Mouse (Mus musculus) cerebellum, adult 9-11 months (tissue): ENCODE results near the gene Folr1.

Experiments used
- DNase-seq: peaks from one replicate; pipeline ENCODE4 v3.0.0; 2022

Gene Folr1

DNA sequence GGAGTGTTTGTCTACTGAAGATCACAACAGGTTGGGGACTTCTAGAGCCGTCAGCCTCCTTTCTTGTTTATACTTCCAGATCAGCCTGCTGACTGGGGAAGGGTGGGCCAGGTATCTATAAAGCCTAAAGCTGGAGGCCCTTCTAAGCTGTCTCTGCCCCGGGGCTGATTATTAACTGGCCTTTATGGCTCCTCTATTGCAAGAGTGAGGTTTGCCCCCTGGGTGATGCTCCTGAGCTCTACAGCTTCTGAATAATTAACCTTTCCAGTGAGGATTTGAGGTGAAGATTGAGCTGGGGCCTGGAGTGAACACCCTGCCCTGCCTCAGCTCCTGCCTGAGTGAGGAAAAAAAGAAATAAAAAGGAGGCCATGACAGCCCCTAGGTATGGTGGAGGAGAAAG, at the start of gene Folr1:
Gene Folr1, minus strand, starts transcription at position 160 of the 400 bp plus-strand sequence.
- no peak for DNase-seq

DNA sequence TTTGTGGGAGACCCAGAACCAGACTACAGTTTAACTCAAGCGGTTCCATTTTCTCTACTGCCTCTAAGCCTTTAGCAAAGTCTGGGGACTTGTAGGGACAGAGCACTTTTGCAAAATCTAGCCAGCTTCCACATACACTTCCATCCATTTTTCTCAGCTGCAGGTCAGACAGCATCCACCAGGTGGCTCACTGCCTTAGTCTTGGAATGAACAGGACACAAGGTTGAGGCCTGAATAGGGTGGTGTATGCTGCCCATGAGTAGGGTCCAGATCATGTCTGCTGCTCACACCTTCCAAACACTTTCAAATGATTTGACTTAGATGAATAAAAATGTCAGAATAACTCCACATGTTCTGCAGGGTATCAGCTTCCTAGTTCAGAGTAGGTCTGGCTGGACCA, 47.5 kb upstream of the Folr1 start:
- DNase-seq, result peak; percentile 49

DNA sequence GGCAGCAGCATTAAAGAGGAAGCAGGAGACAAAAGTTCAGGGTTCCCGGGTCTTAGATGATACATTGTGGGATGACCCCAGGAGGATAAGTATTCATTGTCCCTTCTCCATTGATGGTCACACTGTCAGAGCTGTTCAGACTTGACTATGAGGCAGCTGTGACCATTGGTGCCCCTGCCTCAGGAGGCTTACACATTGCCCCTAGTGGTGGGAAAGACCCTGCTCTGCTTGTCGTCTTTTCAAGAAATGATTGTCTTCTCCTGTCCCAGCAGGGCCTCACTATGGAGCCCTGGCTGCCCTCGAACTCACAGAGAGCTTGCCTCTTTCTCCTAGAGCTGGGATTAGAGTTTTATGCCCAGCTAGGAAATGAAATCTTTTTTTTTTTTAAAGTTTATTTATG, 41.4 kb upstream of the Folr1 start:
- peak; percentile 13 for DNase-seq

DNA sequence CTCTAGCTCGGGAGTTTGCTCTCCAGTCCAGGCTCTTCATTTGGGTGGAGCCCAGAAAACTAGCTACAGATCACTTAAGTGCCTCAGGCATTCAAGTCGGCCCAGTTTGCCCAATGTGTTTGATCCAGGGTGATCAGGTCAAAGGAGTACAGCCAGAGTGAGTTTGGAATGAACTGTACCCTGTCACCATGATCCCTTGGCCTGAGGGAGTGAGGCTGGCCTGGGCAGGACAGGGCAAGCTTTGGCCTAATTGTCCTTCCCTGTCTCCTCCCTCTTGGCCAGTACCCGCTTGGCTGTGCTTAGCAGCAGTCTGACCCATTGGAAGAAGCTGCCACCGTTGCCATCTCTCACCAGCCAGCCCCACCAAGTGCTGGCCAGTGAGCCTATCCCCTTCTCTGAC, 39.5 kb upstream of the Folr1 start:
- DNase-seq, result peak; percentile 25

DNA sequence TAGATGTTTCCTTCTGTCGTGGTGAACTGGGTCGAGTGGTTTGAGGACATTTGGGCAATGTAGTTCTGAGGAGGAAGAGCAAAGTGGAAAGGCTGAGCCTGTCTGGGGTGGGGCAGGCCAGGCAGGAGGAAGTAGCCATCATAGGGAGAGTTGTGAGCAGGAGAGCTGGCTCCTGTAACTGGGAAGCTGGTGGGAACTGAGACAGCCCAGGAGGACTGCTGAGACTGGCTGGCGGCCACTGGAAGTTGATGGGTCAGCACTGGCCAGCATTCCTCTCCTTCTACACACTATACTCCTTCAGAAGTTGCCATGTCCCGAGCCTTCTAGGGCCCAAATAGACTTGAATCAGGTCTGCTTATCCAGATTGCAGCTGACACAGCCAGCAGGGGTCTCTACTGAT, 37.8 kb upstream of the Folr1 start:
- peak; percentile 24 for DNase-seq

DNA sequence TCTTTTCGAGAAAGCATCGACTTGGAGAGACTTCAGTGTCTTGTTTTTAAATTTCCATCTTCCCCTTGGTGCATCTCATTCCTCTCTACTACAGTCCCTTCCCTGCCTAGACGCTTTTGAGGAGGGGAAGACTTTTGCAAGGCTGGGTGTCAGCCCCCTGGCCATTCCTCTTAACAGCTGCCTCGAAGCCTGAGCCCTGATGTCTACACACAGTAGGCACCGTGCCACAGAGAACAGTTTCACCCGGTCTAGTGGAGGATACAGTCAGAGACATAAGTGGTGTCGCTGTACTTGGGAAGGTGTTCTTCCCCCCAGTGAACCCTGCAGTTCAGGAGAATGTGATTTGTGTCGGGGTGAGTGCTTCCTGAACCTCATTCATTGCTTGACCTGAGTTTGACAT, 36.1 kb upstream of the Folr1 start:
- DNase-seq, result peak; percentile 60

DNA sequence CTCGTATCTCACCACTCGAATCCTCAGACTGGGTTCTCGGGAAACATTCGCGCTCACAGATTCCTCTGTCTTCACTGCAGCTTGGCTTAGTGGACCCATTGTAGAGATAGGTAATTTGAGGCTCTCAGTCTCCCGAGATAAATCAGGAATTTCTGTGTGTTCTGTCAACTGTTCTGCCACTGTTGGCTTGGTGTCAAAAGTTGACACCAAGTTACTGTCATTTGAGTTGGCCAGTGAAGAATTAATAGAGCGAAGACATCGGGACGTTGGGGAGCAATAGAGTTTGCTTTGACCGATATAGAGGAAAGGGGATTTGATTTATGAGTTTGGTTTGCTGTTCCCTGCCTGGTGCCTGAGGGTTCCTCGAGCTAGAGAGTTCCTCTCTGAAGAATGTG, 35.7 kb upstream of the Folr1 start, which contains the start of gene Tomt:
Gene Tomt, minus strand, starts transcription at position 73 of the 395 bp plus-strand sequence.
- DNase-seq, result no peak

DNA sequence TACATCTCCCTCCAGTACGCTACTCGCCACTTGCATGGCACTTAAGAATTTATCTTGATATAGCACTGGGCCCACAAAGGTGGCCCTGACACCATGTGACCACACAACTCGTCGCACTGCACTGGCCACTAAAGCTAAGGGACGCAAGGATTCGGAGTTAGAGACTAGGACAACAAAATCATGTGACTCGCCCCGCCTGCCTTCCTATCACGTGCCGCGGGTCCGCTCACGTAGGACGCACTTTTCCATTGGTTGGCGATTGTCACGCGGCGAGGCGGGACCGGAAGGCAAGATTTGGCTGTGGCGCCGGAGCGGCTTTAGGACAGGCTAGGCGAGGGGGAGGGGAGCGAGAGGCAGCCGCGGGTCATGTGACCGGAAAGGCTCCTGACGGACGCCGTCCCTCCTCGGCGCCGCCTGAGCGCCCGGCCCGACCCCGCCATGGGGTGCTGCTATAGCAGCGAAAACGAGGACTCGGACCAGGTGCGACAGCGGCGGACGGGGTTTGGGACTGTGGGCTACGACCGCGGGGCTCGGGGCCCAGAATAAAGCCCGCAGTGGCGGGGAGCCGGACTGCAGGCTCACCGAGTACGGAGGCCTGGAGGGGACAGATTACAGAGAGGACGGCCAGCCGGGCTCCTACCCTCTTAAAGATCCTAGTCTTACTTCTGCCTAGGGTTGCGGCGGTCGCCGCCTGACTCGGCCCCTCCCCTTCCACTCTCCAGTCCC, 35.1 kb upstream of the Folr1 start, which contains the start of gene Lamtor1:
Gene Lamtor1, plus strand, starts transcription at position 344 of the 726 bp plus-strand sequence.
- peak; percentile 100 for DNase-seq

DNA sequence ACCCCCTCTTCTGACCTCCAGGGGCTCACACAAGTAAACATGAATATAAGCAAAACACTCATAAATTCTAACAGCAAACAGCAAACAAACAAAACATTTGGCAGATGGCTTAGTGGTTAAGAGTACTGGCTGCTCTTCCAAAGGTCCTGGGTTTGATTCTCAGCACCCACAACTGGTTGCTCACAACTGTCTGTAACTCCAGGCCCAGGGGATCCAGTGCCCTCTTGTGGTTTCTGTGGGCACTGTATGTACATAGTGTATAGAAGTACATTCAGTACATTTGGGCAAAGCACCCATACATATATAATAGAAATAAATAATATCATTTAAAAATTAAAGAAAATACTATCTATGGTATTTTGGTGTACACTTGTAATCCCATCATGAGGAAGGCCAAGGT, 32.3 kb upstream of the Folr1 start:
- DNase-seq, result peak; percentile 24

DNA sequence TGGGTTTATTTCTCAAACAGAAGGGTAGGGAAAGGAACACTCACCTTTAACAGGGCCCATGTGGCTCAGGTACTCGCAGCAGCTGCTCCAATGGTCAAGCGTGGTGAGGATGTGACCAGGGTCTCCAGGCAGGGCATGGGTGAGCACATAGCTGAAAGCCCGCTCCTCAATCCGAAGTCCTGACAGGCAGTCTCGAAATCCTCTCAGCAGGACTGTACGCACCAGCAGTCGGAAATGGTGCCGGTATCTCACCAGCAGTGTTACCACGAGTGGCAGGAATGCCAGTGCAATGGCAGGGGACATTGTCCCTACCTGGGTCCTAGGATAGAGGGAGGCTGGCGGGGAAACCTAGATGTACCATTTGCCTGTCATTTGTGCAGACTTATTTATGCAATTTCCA, 31.4 kb upstream of the Folr1 start:
- DNase-seq, result peak; percentile 25

DNA sequence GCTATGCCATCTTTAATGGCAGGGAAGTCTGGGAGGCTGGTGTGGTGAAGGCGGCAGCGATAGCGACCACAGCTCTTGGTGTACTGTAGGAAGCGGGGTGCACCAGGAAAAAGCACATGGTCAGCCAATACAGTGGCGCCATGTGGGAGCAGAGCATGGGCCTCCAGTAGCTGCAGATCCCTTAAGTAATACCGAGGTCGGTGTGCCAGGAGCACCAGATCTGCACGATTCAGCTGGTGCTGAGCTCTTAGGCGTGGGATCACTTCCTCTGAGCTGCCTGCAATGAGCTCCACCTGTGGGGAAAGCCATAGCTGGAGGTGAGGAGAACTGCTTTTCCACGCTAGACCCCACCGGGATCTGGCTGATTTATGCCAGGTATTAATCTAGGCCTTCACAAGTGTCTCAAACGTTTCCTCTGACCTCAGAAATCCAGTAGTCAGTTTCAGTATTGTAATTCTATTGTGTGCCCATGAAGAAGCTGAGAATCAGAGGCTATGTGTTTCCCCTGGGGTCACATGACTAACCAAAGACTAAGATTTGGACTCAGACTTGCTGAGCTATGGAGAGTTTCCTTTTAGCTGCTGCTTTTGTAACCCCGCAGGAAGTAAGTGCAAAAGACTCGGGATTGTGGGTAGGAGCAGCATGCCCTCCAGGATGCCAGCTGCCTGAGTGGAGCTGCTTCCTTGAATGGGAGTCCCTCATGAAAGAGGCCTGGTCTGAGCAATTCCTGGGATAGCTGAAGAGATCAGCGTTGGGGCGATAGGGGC, 29.9 kb upstream of the Folr1 start:
- peak; percentile 32 for DNase-seq

DNA sequence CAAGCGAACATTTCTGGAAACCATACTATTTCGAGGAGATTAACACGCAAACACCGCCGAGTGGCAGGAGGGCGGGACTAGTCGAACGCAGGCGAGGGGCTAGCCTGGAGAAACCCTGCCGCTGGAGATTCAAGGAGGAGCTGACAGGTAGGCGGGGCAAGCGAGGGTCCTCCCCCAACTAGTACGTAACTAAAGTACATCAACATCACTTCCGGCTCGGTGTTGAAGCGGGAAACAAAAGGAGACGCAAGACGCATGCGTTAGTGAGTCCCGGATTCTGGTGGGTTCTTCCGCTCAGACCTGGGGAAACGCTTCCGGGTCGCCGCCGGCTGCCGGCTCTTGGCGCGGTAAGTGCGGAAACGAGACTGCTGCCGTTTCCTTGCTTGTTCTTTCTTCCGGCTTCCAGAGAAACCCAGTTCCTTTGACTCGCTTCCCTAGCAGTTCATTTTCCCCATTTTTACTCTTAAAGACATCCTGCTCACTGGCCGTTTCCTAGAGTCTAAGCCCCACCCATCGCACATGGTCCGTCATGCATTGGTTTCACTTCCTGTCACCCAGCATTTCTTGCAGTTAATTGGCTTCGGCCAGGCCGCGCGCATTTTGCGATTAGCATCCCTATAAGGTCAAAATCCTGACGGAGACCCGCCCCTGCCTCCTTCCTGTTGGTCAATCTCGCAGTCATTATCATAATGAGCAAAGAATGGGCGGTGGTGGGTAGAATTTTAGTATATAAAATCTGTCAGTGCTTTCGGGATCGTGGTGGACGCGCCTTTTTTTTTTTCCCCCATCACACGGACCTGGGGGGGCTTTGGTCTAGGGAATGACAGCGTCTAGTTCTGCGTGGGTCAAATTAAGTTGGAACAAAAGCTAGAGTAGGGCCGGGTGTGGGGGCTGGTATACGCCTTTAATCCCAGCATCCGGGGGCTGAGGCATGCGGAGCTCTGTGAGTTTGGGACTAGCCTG, 25.8 kb upstream of the Folr1 start:
- peak; percentile 99 for DNase-seq

DNA sequence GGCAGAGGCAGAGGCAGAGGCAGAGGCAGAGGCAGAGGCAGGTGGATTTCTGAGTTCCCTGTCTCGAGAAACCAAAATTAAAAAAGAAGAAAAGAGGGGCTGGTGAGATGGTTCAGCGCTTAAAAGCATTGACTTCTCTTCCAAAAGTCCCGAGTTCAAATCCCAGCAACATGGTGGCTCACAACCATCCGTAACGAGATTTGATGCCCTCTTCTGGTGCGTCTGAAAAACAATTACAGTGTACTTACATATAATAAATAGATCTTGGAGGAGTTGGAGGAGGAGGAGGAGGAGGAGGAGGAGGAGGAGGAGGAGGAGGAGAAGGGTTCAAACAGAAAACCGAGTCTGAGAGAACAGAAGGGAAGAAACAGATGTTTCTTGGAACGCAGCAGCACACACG, 25.1 kb upstream of the Folr1 start:
- no peak for DNase-seq

DNA sequence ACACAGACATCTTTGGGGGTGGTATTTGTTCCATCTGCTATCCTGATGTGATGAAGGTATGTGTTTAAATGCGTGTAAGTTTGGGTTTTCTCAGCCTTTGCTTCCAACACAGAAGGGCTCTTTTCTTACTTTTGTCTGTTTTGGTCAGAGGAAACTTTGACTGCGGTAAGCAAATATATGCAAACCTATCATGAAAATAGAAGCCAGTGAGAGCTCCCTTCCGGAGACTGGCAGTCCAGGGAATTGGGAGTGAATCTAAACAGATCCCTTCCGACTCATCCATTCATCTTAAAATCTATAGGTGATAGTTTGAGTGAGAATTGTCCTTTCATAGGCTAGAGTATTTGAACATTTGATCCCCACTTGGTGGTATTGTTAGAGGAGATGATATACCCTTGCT, 17.9 kb upstream of the Folr1 start:
- no peak for DNase-seq

DNA sequence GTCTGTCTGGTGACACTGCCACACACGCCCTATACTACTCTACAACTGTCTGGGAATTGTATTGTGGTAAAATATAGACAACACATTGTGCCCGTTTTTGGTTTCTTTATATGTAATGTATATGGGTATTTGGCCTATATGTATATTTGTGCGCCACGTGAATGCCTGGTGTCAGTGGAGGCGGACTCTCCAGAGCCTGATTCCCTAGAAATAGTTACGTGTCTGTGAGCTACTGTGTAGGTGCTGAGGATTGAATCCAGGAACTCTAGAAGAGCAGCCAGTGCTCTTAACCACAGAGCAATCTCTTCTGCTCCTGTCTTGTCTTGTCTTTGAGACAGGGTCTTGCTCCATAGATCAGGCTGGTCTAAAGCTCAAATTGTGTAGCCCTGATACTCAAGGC, 15.7 kb upstream of the Folr1 start:
- no peak for DNase-seq

DNA sequence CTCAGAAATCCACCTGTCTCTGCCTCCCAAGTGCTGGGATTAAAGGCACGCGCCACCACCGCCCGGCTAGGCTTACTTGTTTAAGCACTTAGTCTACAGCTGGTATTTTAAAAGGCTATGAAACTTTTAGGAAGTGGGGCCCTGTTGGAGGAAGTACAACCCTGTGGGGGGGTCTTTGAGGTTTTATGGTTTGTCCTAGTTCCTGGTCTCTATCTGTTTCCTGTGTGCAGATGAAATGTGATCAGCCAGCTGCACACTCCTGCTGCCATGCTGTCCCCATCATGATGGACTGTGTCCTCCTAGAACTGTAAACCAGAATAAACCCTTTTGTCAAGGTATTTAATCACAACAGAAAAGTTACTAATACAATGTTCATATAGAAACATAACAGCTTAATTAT, 13.6 kb upstream of the Folr1 start:
- DNase-seq, result no peak

DNA sequence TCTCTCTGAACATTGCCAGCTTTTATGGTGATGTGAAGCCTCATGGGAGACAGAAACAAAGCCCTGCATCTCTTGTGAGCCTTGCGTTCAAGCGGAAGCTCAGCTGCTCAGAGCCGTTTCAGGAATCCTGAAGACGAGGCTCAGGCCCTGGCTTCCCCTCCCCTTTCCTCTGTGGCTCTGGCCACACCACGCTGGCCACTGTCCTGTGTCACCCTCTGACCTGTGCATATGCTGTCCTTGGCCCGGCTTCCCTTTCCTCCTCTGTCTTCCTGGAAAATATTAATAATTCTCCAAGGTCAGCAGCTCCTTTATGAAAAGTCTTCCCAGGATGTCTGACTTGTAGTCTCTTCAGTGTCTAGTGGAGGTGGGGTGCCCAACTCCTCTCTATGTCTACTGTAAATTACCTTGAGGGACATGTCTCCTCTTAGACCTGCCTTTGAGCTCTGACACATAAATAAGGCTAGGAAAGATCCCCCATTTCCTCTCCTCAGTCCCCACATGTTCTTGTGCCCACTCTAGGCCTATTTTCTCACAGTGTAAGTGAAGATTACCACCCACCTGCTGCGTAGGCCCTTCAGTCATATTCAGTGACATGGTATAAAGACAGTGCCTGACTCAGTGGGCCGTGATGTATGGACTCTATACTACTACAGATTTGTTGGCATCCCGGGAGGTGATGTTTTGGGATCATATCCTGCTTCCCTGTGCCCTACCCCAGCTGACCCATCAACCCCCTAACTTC, 12.0 kb upstream of the Folr1 start:
- no peak for DNase-seq

DNA sequence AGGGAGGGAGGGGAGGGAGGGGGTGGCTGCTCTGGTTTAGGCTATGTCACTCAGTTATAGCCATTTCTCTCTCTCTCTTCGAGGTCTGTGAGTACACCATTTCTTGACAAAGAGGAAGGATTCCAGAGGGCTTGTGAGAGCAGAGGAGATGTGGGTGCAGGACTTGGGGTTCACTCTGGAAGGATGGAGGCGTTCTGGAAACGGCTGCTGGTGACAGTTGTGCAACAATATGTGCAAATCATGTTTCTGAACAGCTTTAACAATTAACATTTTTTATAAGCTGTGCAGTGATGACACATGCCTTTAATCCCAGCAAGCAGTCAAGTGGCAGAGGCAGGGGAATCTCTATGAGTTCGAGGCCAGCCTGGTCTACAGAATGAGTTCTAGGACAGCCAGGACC, 10.3 kb upstream of the Folr1 start:
- no peak for DNase-seq

DNA sequence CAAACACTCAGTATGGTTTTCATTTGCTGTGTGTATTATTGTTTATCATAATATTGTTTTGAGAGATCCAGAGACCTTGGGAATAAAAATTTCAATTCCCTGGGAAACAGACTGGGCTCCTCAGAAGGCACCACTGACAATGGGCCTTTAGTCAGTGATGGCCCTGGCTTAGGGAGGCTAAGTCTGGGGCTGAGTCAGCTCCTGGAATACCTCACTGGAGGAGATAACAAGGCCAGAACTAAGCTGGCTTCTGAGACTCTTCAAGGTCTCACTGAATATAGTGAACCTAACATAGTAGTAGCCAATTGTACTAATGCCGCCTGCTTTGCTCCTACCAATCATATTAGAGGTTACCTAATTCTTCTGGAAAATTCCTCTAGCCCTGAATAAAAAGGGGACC, 5.4 kb upstream of the Folr1 start:
- no peak for DNase-seq

DNA sequence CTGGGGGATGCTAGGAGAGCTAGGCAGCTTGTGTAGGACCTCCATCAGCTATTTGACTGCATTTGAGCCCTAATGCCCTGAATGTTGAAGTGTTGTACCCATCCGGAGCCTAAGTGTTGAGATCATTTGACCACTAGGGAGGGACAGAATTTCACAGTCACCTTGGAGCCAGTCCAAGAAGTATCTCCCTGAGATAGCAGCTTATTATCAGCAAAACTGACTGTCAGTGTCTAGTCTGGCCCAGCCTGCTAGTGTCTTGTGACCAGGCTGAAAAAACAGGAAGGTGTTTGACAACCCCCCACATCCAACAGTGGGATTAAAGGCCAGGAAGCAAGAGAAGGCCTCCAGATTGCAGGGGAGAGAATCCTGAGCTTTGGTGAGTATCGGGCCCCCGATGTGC, 708 bp upstream of the Folr1 start:
- no peak for DNase-seq

DNA sequence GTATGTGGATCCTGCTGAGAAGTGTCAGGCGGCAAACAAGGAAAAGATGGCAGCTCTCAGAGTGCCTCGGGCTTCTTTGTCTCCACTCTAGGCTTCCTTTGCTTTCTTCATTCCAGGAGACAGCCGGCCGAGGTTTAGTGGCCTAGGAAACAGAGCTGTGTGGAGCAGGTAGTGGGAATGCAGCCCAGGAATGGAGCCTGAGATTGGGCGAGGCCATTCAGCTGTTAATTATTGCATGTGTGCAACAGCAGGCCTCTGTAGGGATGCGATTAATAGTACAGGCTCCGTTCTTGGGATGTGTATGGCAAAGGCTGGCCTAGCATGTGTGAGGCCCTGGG, 1.5 kb downstream of the Folr1 start:
- DNase-seq, result no peak
